Mouse (Mus musculus) mouse embryonic stem cell (cell line): ENCODE measurements around the gene Vmn1r89.

Source experiments
- in situ Hi-C, 2 experiments: fragments of 300-500 bp; cut with MboI; formaldehyde crosslinking; loops; 1 replicate in 1 of 2; 3 replicates in 1 of 2; pipeline ENCODE4 v1.14.3; 2019 to 2020; ENCODE audit warnings: low sequenced_read_pairs in 2 of 2, low pct_unique_long_range_greater_than_20kb in 1 of 2, mixed read lengths in 1 of 2; ENCODE audit not compliant: unreplicated experiment in 1 of 2

Gene Vmn1r89

DNA sequence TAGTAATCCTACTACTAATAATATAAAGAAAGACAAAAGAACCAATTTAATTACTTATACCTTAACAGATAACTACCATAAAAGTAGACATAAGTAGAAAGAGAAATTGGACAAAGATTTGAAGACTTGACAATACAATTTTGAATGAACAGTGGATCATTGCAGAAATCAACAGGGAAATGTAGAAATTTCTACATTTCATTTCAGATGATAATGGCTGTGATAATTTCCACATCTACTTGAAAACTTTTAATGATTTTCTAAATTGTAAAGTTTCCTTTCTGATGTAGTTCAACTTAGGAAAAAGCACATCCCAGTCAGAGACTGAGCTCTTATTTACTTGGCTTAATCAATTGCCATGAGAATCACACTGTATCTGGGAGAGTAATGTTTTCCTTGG lies at the start of gene Vmn1r89:
Gene Vmn1r89 (plus strand): TSS at position 301 of the 400 bp plus-strand sequence.
- in situ Hi-C loops, result no loop called here

DNA sequence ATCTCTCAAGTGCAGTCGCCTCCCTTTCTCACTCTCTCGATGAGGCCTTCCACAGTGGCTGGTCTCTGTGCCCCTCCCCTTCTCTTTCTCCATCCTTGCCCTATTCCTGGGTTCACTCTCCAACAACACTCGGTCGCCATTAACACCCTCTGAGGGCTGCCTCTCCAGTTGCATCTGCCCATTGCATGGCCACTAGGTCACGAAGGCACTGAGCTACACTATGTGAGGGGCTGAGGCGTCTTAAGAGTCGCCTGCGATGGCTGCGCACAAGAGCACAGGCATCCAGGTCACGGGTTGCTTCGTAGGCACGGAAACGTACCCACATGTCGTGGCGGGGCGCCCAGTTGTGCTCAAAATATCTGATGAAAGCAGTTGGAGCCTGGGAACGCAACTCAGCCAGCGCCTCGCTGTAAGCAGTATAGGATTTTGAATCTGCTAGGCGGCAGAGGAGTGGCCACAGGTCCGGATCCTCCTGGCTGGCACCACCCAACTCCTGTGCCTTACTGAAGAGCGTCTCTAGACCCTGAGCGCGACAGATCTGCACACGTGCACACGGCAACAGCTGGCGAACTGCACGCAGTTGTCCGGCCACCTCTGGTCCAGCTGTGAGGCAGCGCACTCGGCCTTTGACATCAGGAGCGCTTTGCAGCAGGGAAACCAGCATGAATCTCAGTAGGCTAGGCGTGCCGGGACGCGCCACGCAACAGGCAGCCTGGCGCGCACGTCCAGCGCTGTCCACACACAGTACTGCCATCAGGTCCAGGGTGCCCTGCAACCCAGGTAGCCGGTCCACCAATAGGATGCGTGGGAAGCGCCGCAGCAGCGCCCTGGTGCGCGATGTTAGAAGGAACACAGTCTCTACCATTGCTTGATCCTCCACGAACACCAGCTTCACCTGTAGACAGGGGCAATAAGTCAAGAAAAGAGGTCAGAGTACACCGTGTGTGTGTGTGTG lies 48.2 kb downstream of the Vmn1r89 start:
- in situ Hi-C loops, result no loop called here

DNA sequence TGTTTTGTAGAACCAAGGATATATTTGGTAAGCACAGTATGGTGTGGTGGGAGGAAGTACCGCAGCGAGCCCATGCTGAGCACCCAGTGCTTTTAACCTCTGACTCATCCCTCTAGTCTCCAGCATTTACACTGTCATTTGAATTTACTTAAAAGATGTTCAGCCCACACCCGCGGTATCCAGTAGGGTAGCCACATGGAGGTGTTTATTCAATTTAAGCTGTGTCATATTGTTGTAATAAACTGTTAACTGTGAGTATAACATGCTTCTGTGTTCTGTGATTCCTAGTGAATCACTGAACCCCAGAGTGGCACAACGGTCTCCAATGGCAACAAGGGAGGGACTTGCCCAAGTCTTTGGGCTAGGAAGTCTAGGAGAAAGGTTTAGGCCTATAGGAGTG lies 51.0 kb downstream of the Vmn1r89 start:
- in situ Hi-C loops, result no loop called here

- in situ Hi-C loops, result no loop called here
Observed at GRCm38 (mm10) chr7:13264396-13264795, 51.6 kb downstream of the Vmn1r89 start.

DNA sequence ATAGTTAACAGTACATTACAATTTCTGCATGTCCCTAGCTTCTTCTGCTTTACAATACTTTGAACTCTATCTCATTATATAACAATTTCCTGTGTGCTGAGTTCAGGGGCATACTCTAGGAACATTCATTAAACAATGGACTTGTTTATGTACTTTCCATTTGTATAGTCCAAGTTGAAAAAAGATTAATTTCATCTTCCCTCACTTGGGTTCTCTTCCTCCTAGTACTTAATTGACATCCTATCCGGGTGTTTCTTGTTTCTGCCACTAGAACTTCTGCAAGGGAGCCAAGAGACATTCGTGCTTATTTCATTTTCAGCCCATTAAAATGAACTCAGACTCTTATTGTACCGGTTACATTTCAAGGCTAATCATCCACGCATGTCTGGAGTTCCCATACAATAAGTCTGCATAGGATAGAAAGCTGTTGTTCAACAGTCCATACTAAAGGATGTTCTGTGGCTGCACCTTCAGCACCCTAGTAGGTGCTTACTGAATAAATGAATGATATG lies 56.0 kb downstream of the Vmn1r89 start:
- in situ Hi-C loops, result no loop called here

GRCm38 (mm10) chr7:13269394-13269793 lies 56.6 kb downstream of the Vmn1r89 start:
- in situ Hi-C loops, result no loop called here
